Mouse (Mus musculus): ENCODE measurements around the gene Acy3.
"Not testable (repeated sequence)": the region's sequence is repeated elsewhere in the genome, so short reads cannot be mapped to it uniquely, and the experiment has no call there.

Acy3 gene

GRCm38 (mm10) chr19:3986334-3986733, at the start of gene Acy3:
Gene Acy3 (plus strand): TSS chr19:3986570.
- no peak for DNase-seq

- no peak for DNase-seq
Observed at GRCm38 (mm10) chr19:3942315-3942714, 44.1 kb upstream of the Acy3 start.

- peak in 1 of 2 experiments; percentile 55 for DNase-seq
Observed at GRCm38 (mm10) chr19:3942986-3943735, 43.2 kb upstream of the Acy3 start.

- DNase-seq: peak; percentile 45
Observed at GRCm38 (mm10) chr19:3945872-3946564, 40.4 kb upstream of the Acy3 start.

GRCm38 (mm10) chr19:3946715-3947114, 39.7 kb upstream of the Acy3 start:
- DNase-seq: peak in 1 of 2 experiments; percentile 36

GRCm38 (mm10) chr19:3947813-3948212, 38.6 kb upstream of the Acy3 start:
- no peak for DNase-seq

- no peak for DNase-seq
Observed at GRCm38 (mm10) chr19:3948546-3948945, 37.8 kb upstream of the Acy3 start.

- DNase-seq: no peak
Observed at GRCm38 (mm10) chr19:3950331-3950730, 36.0 kb upstream of the Acy3 start.

- DNase-seq: no peak
Observed at GRCm38 (mm10) chr19:3951461-3951860, 34.9 kb upstream of the Acy3 start.

GRCm38 (mm10) chr19:3952099-3952498, 34.3 kb upstream of the Acy3 start:
- no peak for DNase-seq

GRCm38 (mm10) chr19:3955033-3955432, 31.3 kb upstream of the Acy3 start:
- no peak for DNase-seq

GRCm38 (mm10) chr19:3955804-3956203, 30.6 kb upstream of the Acy3 start:
- no peak for DNase-seq

GRCm38 (mm10) chr19:3957296-3958036, 28.9 kb upstream of the Acy3 start:
- DNase-seq: not testable (repeated sequence)

GRCm38 (mm10) chr19:3958470-3958869, 27.9 kb upstream of the Acy3 start, which contains the start of gene Aldh3b3:
Gene Aldh3b3 (plus strand): TSS chr19:3958645.
- no peak for DNase-seq

- DNase-seq: no peak
Observed at GRCm38 (mm10) chr19:3959030-3959429, 27.3 kb upstream of the Acy3 start.

GRCm38 (mm10) chr19:3960211-3960610, 26.2 kb upstream of the Acy3 start:
- DNase-seq: no peak

- DNase-seq: not testable (repeated sequence)
Observed at GRCm38 (mm10) chr19:3961805-3962204, 24.6 kb upstream of the Acy3 start.

GRCm38 (mm10) chr19:3962469-3962868, 23.9 kb upstream of the Acy3 start:
- DNase-seq: no peak

- DNase-seq: no peak
Observed at GRCm38 (mm10) chr19:3964030-3964429, 22.3 kb upstream of the Acy3 start.

GRCm38 (mm10) chr19:3966330-3967075, 19.9 kb upstream of the Acy3 start:
- no peak for DNase-seq

- DNase-seq: no peak
Observed at GRCm38 (mm10) chr19:3967258-3967657, 19.1 kb upstream of the Acy3 start.

GRCm38 (mm10) chr19:3972229-3972628, 14.1 kb upstream of the Acy3 start, which contains the start of gene Aldh3b2:
Gene Aldh3b2 (plus strand): TSS chr19:3972328.
- no peak for DNase-seq

- DNase-seq: not testable (repeated sequence)
Observed at GRCm38 (mm10) chr19:3974608-3975007, 11.8 kb upstream of the Acy3 start.

Measured in thymus, adult 18-20 months (tissue).